Mouse (Mus musculus) neural tube, embryonic 13.5 days (tissue): ENCODE results near the gene Gm20388. TPM values are rescaled to one million over a fixed set of nuclear protein-coding genes. Genes with fewer than 3 reads are reported as not detected.

Source experiments
- ATAC-seq: fragments of 200-750 bp; cut with Nextera tagmentation; 2 replicates; pipeline ENCODE4 v1.8.0; 2017; ENCODE audit warnings: low read depth, mild to moderate bottlenecking, moderate TSS enrichment, moderate library complexity
- H3K27ac ChIP-seq: fragments of 300-500 bp; sonication (generic); replicated peaks from 2 replicates; pipeline ENCODE4 v1.5.1; 2015; ENCODE audit warnings: moderate library complexity, mild to moderate bottlenecking, inconsistent platforms
- H3K27me3 ChIP-seq: fragments of 300-500 bp; sonication (generic); 2 replicates; pipeline ENCODE4 v1.6.1; 2015; ENCODE audit warnings: mild to moderate bottlenecking, inconsistent platforms
- H3K36me3 ChIP-seq: fragments of 300-500 bp; sonication (generic); 2 replicates; pipeline ENCODE4 v1.6.1; 2015; ENCODE audit warnings: mild to moderate bottlenecking, inconsistent platforms
- H3K4me1 ChIP-seq: fragments of 300-500 bp; sonication (generic); replicated peaks from 2 replicates; pipeline ENCODE4 v1.6.1; 2015; ENCODE audit warnings: inconsistent platforms
- H3K4me2 ChIP-seq: fragments of 300-500 bp; sonication (generic); 2 replicates; pipeline ENCODE4 v1.6.1; 2015; ENCODE audit warnings: inconsistent platforms, mild to moderate bottlenecking, moderate library complexity
- H3K4me3 ChIP-seq: fragments of 300-500 bp; sonication (generic); 2 replicates; pipeline ENCODE4 v1.5.1; 2015; ENCODE audit warnings: mild to moderate bottlenecking, inconsistent platforms
- H3K9ac ChIP-seq: fragments of 300-500 bp; sonication (generic); 2 replicates; pipeline ENCODE4 v1.6.1; 2015; ENCODE audit warnings: moderate library complexity, mild to moderate bottlenecking, inconsistent platforms
- H3K9me3 ChIP-seq: fragments of 300-500 bp; sonication (generic); 2 replicates; pipeline ENCODE4 v1.6.1; 2016; ENCODE audit warnings: inconsistent platforms
- WGBS: fragments of 180-500 bp; shearing (Covaris S2); methylation state at CpG from one replicate; pipeline ENCODE4 v1.1.7; 2015; 5-methylcytosine and 5-hydroxymethylcytosine counted together
- polyA plus RNA-seq: library from polyadenylated mRNA; unstranded; fragments of >200 nt; fragmentation: Nextera tagmentation; extraction: Ambion mirVana; gene quantifications from 2 replicates; pipeline ENCODE4 v1.2.1, GENCODE M21; 2015

The Gm20388 gene
- polyA plus RNA-seq, 1 experiment from 2014 or later: 0.27 TPM

DNA sequence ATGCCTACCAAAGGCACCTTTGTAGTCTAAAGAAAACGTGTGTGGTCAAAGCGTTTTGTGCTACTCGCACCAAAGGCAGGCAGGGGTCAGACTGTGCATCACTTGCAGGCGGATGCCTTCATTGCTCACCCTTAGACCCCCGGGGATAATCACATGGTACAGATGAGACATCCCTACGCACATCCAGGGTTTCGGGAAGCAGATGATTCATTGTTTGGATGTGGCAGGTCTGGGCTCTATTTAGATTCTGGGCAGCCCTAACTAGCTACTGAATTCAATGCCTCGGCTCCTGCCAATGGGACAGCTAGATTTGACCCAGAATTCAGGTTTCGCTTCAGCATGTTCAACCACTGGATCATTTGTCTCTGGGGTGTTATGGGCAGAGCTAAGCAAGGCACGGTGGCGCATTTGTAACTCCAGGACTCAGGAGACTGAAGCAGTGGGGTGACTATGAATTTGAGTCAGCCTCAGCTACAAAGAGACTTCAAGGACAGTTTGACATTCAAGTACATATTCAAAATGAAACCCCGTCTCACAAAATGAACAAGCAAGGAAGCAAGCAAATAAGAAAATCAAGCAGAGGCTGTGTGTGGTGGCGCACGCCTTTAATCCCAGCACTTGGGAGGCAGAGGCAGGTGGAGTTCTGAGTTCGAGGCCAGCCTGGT lies 2448.6 kb downstream of the Gm20388 start:
- H3K4me2 ChIP-seq: no peak overlapping the region
- H3K4me1 ChIP-seq: 0 out of 2 replicates have a peak, but pooled peaks cover 6% of the 10 kb centered on the region
- H3K27ac ChIP-seq: no peak overlapping the region
- 71% methylated on average over 15 of the region's 15 CpGs for whole genome bisulfite sequencing
- no peak overlapping the region for H3K4me3 ChIP-seq
- H3K36me3 ChIP-seq: no peaks in the 10 kb centered on the region
- no peaks in the 10 kb centered on the region for H3K9me3 ChIP-seq
- no peak for ATAC-seq
- H3K27me3 ChIP-seq: peaks cover 14% of the 10 kb centered on the region
- H3K9ac ChIP-seq: no peak overlapping the region

DNA sequence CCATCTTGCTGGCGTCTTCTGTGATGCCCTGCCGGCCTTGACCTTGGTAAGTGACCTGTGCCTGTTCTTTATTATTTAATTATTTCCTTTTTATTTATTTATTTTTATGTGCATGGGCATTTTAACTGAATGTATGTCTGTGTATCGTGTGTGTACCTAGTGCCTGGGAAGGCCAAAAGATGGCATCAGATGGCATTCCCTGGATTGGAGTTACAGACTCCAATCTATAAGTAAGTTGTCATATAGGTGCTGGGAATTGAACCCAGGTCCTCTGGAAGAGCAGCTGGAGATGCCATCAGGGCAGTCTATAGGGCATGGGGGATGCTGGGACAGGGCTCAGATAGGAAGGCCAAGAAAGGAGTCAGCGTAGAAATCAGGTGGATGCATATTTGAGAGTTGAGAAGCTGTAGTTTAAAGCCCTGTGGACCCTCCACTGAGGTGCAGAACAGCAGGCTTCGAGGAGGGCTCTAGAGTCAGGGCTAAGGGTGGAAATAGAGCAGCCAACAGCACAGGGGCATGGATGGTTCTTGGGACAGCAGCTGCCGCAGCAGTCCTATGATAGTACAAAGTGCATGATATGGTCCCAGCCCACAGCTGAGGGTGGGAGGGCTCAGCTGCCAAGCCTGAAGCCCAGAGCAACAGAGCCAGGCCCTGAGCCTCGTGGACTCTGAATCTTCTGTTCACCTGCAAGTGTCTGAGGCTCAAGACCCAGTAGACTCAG lies 2450.2 kb downstream of the Gm20388 start, which contains the start of gene Trhr2:
TSS of gene Trhr2 (minus strand) at position 51 of the 721 bp plus-strand sequence.
- H3K4me2 ChIP-seq: no peak within 1 kb of the TSS
- no peaks in the 10 kb centered on the region for H3K36me3 ChIP-seq
- no peak for ATAC-seq
- no peak within 1 kb of the TSS for H3K4me3 ChIP-seq
- WGBS: 78% methylated on average over 7 of the region's 7 CpGs
- no peak within 1 kb of the TSS for H3K9ac ChIP-seq
- 0 out of 2 replicates have a peak, but pooled peaks cover 6% of the 10 kb centered on the region for H3K4me1 ChIP-seq
- H3K27ac ChIP-seq: no peak within 1 kb of the TSS
- H3K9me3 ChIP-seq: no peaks in the 10 kb centered on the region
- peaks cover 14% of the 10 kb centered on the region for H3K27me3 ChIP-seq

DNA sequence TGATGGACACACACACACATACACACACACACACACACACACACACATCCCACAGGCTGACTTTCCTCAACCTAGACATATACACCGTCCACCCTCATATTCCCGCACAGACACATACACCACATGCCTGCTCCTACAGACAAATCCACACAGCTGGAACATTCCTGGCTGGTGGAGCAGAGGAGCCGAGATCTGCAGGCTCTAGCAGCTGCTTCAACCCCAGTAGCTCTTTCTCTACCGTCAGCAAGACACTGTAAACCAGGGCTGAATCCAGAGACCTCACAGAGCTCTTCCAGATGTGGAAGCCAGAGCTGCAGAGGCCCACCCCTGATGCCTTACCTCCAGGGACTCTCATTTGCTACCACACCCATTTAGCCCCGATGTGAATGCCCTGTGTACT lies 2451.6 kb downstream of the Gm20388 start:
- Histone ChIP-seq H3K4me2 (no peak overlapping the region), H3K4me3 (no peak overlapping the region), H3K9ac (no peak overlapping the region), H3K27ac (no peak overlapping the region), H3K27me3 (peaks cover 9% of the 10 kb centered on the region), H3K36me3 (no peaks in the 10 kb centered on the region), H3K4me1 (0 out of 2 replicates have a peak, but pooled peaks cover 3% of the 10 kb centered on the region), H3K9me3 (no peaks in the 10 kb centered on the region)
- ATAC-seq: no peak
- WGBS: 49% methylated on average over 5 of the region's 5 CpGs

DNA sequence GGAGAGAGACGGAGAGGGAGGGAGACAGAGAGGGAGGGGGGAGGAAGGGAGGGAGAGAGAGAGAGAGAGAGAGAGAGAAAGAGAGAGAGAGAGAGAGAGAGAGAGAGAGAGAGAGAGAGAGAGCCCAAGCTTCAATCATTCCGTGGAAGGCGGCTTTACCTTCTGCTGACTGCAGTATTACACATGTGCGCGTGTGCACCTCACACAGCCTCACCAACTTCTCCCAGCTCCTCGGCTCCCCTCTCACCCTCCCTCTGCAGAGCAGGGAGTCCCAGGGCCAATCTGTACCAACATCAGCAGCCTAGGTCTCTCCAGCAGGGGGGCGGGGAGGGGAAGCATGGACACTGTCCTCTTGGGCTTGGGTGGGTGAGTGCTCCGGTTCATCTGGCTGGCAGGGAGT lies 2452.3 kb downstream of the Gm20388 start:
- 0 out of 2 replicates have a peak, but pooled peaks cover 3% of the 10 kb centered on the region for H3K4me1 ChIP-seq
- H3K9ac ChIP-seq: no peak overlapping the region
- no peak for ATAC-seq
- H3K27ac ChIP-seq: no peak overlapping the region
- no peaks in the 10 kb centered on the region for H3K9me3 ChIP-seq
- no peak overlapping the region for H3K4me2 ChIP-seq
- H3K4me3 ChIP-seq: no peak overlapping the region
- no peaks in the 10 kb centered on the region for H3K36me3 ChIP-seq
- WGBS: 39% methylated on average over 8 of the region's 8 CpGs
- H3K27me3 ChIP-seq: peaks cover 7% of the 10 kb centered on the region; the same call in 1 of the 2 replicates

DNA sequence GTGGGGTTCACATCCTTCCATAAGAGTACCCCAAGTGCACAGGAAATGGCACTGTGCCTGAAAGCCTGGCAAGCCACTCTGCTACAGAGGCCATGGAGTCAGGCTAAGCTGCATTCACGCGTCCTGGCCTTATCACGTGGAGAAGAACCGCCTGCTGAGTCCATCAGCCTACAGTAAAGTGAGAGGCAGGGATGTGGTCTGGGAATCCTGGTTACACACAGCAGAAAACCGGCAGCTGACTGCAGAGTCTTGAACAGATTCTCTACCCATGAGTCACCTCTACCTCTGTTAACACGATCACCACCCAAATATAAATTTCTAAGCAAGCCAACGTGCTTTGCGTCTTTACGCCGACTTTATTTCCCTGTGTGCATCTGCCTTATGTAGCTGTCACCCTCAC lies 2457.9 kb downstream of the Gm20388 start:
- WGBS: 84% methylated on average over 10 of the region's 10 CpGs
- Histone ChIP-seq H3K36me3 (no peaks in the 10 kb centered on the region), H3K4me1 (no peaks in the 10 kb centered on the region), H3K4me3 (no peak overlapping the region), H3K4me2 (no peak overlapping the region), H3K27me3 (no peaks in the 10 kb centered on the region), H3K9me3 (no peaks in the 10 kb centered on the region), H3K9ac (no peak overlapping the region), H3K27ac (no peak overlapping the region)
- no peak for ATAC-seq

DNA sequence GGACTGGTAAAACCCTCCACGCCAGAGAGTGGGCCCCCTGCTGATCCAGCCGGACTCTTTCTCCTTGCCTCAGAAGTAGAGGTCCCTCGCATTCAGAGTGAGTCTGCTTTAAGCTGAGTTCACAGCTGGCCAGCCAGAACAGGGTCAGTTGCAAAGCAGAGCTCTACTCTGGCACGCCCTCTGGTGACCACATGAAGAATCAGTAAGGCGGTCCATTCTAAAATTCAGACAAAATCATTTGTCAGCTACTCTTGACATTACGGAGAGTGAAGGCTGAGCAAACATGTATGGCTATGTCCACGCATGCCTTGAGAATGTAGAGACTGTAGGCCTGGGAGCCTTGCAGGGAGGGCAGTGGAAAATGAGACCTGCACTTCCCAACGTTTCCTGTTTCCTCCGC lies 2459.0 kb downstream of the Gm20388 start:
- no peaks in the 10 kb centered on the region for H3K4me1 ChIP-seq
- ATAC-seq: no peak
- H3K27ac ChIP-seq: no peak overlapping the region
- no peaks in the 10 kb centered on the region for H3K27me3 ChIP-seq
- whole genome bisulfite sequencing: 14% methylated on average over 9 of the region's 9 CpGs
- H3K9me3 ChIP-seq: no peaks in the 10 kb centered on the region
- H3K4me3 ChIP-seq: no peak overlapping the region
- no peak overlapping the region for H3K4me2 ChIP-seq
- no peak overlapping the region for H3K9ac ChIP-seq
- no peaks in the 10 kb centered on the region for H3K36me3 ChIP-seq

DNA sequence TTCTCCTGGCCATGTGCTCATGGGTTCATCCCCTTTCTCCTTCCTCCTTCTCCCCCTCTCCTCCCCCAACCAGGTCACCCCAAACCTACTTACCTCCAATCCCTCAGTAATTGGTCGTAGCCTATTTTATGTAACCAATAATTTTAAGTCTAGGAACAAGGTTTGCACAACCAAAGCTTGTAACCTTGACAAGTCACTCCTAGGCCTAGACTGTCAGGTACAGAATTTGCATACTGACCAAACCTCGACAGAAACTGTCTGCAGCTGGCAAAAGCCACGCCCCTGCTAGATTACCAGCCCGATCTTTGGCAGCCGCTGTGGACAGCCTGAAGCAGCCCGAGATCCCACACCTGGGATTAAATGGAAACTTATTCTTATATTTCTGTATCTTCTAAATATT lies 2461.1 kb downstream of the Gm20388 start:
- WGBS: 76% methylated on average over 6 of the region's 6 CpGs
- H3K27me3 ChIP-seq: no peaks in the 10 kb centered on the region
- no peak for ATAC-seq

DNA sequence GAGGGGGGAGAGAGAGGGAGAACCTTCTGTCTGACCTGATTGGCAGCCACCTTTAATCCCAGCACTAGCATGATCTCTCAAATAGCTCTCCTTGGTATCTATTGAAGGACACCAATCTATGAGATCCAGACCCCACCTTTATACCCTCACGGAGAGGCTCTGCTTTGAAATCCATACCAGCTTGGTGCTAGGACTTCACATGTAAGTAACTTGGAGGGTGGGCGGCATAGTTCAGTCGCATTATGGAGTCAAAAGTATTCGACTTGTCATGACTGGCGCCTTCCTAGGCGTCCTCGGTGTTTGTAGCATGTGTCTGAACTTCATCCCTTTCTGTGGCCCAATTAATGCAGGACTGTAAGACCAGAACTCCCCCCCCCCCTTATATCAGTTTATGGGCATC lies 2464.7 kb downstream of the Gm20388 start:
- H3K4me2 ChIP-seq: peak overlapping the region; percentile 59
- H3K36me3 ChIP-seq: peaks cover 16% of the 10 kb centered on the region
- H3K9me3 ChIP-seq: no peaks in the 10 kb centered on the region
- 94% methylated on average over 7 of the region's 7 CpGs for WGBS
- no peaks in the 10 kb centered on the region for H3K27me3 ChIP-seq
- peaks cover 30% of the 10 kb centered on the region for H3K4me1 ChIP-seq
- no peak overlapping the region for H3K27ac ChIP-seq
- ATAC-seq: no peak
- H3K4me3 ChIP-seq: 0 out of 2 replicates have a peak overlapping the region, but pooled peaks have one; percentile 85
- H3K9ac ChIP-seq: no peak overlapping the region

More for the DNA sequence above, 2461.1 kb downstream of the Gm20388 start:
- Histone ChIP-seq H3K27ac (no peak overlapping the region), H3K9ac (no peak overlapping the region), H3K36me3 (no peaks in the 10 kb centered on the region), H3K4me3 (no peak overlapping the region), H3K4me2 (no peak overlapping the region), H3K9me3 (no peaks in the 10 kb centered on the region), H3K4me1 (peaks cover 10% of the 10 kb centered on the region)

DNA sequence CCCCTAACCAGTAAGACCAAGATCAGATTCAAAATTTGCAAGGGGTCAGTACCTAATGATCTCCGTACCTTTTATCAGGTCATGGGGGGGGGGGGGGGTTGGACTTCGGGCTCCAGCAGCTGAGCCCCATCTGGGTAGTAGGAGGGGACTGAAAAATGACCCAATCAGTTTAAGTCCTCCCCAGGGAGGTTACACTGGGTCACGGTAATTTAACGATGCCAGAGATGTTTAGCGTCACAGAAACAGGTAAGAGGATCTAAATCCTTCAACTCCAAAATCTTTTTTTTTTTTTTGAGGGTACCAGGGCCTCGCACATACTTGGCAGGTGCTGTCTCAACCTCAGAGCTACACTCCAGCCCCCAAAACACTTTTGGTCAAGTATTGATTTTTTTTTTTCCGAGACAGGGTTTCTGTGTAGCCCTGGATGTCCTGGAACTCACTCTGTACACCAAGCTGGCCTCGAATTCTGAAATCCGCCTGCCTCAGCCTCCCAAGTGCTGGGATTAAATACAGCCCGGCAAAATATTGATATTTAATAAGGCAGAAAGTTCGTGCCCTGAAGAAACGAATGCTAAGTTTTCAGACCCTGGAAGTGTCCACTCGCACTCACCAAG lies 2465.2 kb downstream of the Gm20388 start:
- H3K27ac ChIP-seq: peak overlapping the region; percentile 34; the same call in 1 of the 2 replicates
- peaks cover 31% of the 10 kb centered on the region for H3K4me1 ChIP-seq
- H3K9me3 ChIP-seq: no peaks in the 10 kb centered on the region
- H3K27me3 ChIP-seq: no peaks in the 10 kb centered on the region
- H3K4me2 ChIP-seq: peak overlapping the region; percentile 59
- 24% methylated on average over 13 of the region's 13 CpGs for whole genome bisulfite sequencing
- ATAC-seq: peak; percentile 41
- peak overlapping the region; percentile 85 for H3K4me3 ChIP-seq
- H3K9ac ChIP-seq: peak overlapping the region; percentile 67
- peaks cover 20% of the 10 kb centered on the region for H3K36me3 ChIP-seq

DNA sequence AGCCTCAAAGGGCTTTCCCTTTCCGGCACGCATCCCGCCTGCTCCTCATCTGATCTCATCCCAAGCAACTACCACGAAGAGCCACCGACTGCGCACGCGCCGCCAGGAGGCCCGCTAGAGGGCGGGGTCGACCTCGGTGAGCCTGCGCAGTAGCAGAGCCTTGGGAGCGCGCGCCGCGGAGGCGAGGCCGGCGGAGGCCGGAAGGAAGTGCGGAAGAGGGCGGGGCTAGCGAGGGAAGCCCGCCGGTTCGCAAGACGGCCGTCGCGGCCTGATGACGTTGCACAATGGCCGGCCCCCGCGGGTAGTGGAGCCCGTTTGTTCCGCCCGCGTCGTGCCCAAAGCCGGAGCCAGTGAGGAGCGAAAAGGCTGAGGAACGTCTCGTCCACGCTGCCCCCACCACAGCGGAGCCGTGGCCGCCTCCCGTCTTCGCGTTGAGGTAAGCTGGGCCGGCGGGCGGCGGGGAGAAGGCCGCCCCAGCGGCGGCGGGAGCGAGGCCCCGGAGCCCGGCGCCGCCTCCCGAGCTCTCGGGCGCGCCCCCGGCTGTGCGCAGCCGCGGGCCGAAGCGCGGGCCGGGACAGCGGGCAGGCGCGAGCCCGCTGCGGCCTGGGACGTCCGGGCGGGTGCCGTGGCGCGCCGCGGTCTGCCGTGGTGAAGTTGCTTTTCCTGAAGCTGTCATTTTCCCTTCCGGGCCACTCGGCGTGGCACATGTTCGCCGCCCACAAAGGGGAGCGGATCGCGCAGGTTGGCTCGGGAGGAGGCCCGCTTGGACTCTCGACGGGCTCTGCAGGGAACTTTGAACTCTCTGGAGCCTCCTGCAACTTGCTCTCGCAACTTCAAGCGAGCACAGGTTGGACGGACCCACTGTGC lies 2466.0 kb downstream of the Gm20388 start, which contains the start of gene Zc3h18:
TSS of gene Zc3h18 (plus strand) at position 245 of the 867 bp plus-strand sequence.
- H3K36me3 ChIP-seq: peaks cover 24% of the 10 kb centered on the region
- peak within 1 kb of the TSS; percentile 95 for H3K4me2 ChIP-seq
- peak; percentile 95 for ATAC-seq

DNA sequence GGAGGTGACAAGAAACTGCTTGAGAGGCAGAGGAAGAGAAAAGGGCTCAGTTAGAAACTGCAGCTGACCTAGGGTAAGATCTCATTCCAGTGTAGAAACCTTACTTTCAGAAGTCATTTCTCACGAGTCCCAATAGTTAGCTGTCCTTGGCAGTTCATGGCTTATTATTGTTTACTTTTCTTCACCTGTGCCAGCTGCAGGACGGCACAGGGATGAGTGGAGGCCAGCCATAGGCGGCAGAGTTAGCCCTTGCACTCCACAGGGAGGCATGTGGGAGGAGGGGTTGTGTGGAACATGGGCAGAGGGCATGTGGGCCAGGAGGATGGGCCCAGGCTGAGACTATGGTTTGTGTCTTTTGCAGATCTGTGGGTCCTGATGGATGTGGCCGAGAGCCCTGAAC lies 2472.4 kb downstream of the Gm20388 start:
- Histone ChIP-seq H3K4me1 (peaks cover 13% of the 10 kb centered on the region), H3K9me3 (no peaks in the 10 kb centered on the region), H3K36me3 (peaks cover 75% of the 10 kb centered on the region), H3K4me3 (no peak overlapping the region), H3K27ac (no peak overlapping the region), H3K9ac (no peak overlapping the region), H3K27me3 (no peaks in the 10 kb centered on the region), H3K4me2 (no peak overlapping the region)
- ATAC-seq: no peak
- 88% methylated on average over 4 of the region's 4 CpGs for WGBS

More for the DNA sequence above, 2466.0 kb downstream of the Gm20388 start, which contains the start of gene Zc3h18:
- Histone ChIP-seq H3K9ac (peak within 1 kb of the TSS; percentile 83), H3K27me3 (no peaks in the 10 kb centered on the region), H3K9me3 (no peaks in the 10 kb centered on the region), H3K4me1 (peaks cover 34% of the 10 kb centered on the region), H3K27ac (peak within 1 kb of the TSS; percentile 90), H3K4me3 (peak within 1 kb of the TSS; percentile 85)
- WGBS: under 1% methylated on average over 88 of the region's 107 CpGs
